Mouse (Mus musculus) liver, embryonic 11.5 days (tissue): Measurements from ENCODE around the gene Hspa4l. TPM values are rescaled to one million over a fixed set of nuclear protein-coding genes. Genes with fewer than 3 reads are reported as not detected.

ENCODE experiments used
- ATAC-seq: fragments of 200-750 bp; cut with Nextera tagmentation; replicated peaks from 2 replicates; pipeline ENCODE4 v1.8.0; 2017; ENCODE audit warnings: moderate number of reproducible peaks, mild to moderate bottlenecking, moderate TSS enrichment, moderate library complexity; ENCODE audit not compliant: low FRiP score
- DNase-seq: peaks from one replicate; pipeline ENCODE4 v3.0.0-alpha.2; 2017; ENCODE audit warnings: low spot score
- H3K27ac ChIP-seq: fragments of 300-500 bp; sonication (generic); 2 replicates; pipeline ENCODE4 v1.5.1; 2014; ENCODE audit warnings: mild to moderate bottlenecking, low read depth, low read length, control low read depth
- H3K27me3 ChIP-seq: fragments of 300-500 bp; sonication (generic); replicated peaks from 2 replicates; pipeline ENCODE4 v1.6.1; 2014; ENCODE audit warnings: low read length, mixed read lengths; ENCODE audit not compliant: control insufficient read depth, insufficient read depth
- H3K36me3 ChIP-seq: fragments of 300-500 bp; sonication (generic); 2 replicates; pipeline ENCODE4 v1.6.1; 2014; ENCODE audit warnings: mild to moderate bottlenecking, low read length, moderate library complexity, mixed read lengths; ENCODE audit not compliant: control insufficient read depth, insufficient read depth
- H3K4me1 ChIP-seq: fragments of 300-500 bp; sonication (generic); replicated peaks from 2 replicates; pipeline ENCODE4 v1.6.1; 2014; ENCODE audit warnings: low read length, mixed read lengths; ENCODE audit not compliant: control insufficient read depth, insufficient read depth
- H3K4me2 ChIP-seq: fragments of 300-500 bp; sonication (generic); 2 replicates; pipeline ENCODE4 v1.6.1; 2014; ENCODE audit warnings: mild to moderate bottlenecking, control low read depth, moderate library complexity
- H3K4me3 ChIP-seq: fragments of 300-500 bp; sonication (generic); 2 replicates; pipeline ENCODE4 v1.5.1; 2014; ENCODE audit warnings: low read depth, low read length, control low read depth
- H3K9ac ChIP-seq: fragments of 300-500 bp; sonication (generic); 2 replicates; pipeline ENCODE4 v1.6.1; 2014; ENCODE audit warnings: low read depth, low read length, control low read depth
- H3K9me3 ChIP-seq: fragments of 300-500 bp; sonication (generic); 2 replicates; pipeline ENCODE4 v1.6.1; 2016; ENCODE audit warnings: low read length, inconsistent platforms, mixed read lengths; ENCODE audit not compliant: control insufficient read depth
- WGBS: fragments of 180-500 bp; shearing (Covaris S2); extraction: QIAGEN DNeasy Blood & Tissue Kit; methylation state at CpG from one replicate; pipeline ENCODE4 v1.1.7; 2014; 5-methylcytosine and 5-hydroxymethylcytosine counted together
- polyA plus RNA-seq: library from polyadenylated mRNA; unstranded; fragments of >200 nt; fragmentation: Nextera tagmentation; extraction: Ambion mirVana; gene quantifications from 2 replicates; pipeline ENCODE4 v1.2.1, GENCODE M21; 2014

Gene Hspa4l
- polyA plus RNA-seq, 1 experiment from 2014 or later: 22.4 TPM

GRCm38 (mm10) chr3:40744836-40745660, 753 bp downstream of the Hspa4l start:
- under 1% methylated on average over 61 of the region's 93 CpGs for WGBS
- H3K27me3 ChIP-seq: no peaks in the 10 kb centered on the region
- H3K9ac ChIP-seq: peak overlapping the region; percentile 82
- H3K4me1 ChIP-seq: peaks cover 7% of the 10 kb centered on the region; the same call in 1 of the 2 replicates
- peak; percentile 89 for DNase-seq
- H3K4me3 ChIP-seq: peak overlapping the region; percentile 86
- no peaks in the 10 kb centered on the region for H3K36me3 ChIP-seq
- ATAC-seq: peak; percentile 94
- H3K4me2 ChIP-seq: peak overlapping the region; percentile 98
- H3K9me3 ChIP-seq: no peaks in the 10 kb centered on the region
- peak overlapping the region; percentile 87 for H3K27ac ChIP-seq

GRCm38 (mm10) chr3:40745661-40746547, 1.6 kb downstream of the Hspa4l start:
- Histone ChIP-seq H3K4me3 (peak overlapping the region; percentile 86), H3K9ac (peak overlapping the region; percentile 82), H3K4me1 (peaks cover 7% of the 10 kb centered on the region; the same call in 1 of the 2 replicates), H3K36me3 (no peaks in the 10 kb centered on the region), H3K27me3 (no peaks in the 10 kb centered on the region), H3K4me2 (peak overlapping the region; percentile 98), H3K27ac (peak overlapping the region; percentile 87), H3K9me3 (no peaks in the 10 kb centered on the region)
- DNase-seq: no peak
- peak; percentile 44 for ATAC-seq
- 5% methylated on average over 35 of the region's 37 CpGs for WGBS

GRCm38 (mm10) chr3:40760746-40761145, 16.5 kb downstream of the Hspa4l start:
- ATAC-seq (no peak), DNase-seq (no peak)
- no peak overlapping the region for H3K9ac ChIP-seq
- H3K4me2 ChIP-seq: no peak overlapping the region
- H3K27ac ChIP-seq: no peak overlapping the region
- H3K4me3 ChIP-seq: no peak overlapping the region
- H3K36me3 ChIP-seq: peaks cover 3% of the 10 kb centered on the region; the same call in 1 of the 2 replicates
- H3K27me3 ChIP-seq: no peaks in the 10 kb centered on the region
- no peaks in the 10 kb centered on the region for H3K4me1 ChIP-seq
- no peaks in the 10 kb centered on the region for H3K9me3 ChIP-seq
- 88% methylated on average over 3 of the region's 3 CpGs for WGBS

- Histone ChIP-seq H3K36me3 (peaks cover 3% of the 10 kb centered on the region; the same call in 1 of the 2 replicates), H3K27ac (no peak overlapping the region), H3K4me2 (no peak overlapping the region), H3K9me3 (no peaks in the 10 kb centered on the region), H3K4me1 (no peaks in the 10 kb centered on the region), H3K27me3 (no peaks in the 10 kb centered on the region), H3K4me3 (no peak overlapping the region), H3K9ac (no peak overlapping the region)
- DNase-seq (no peak), ATAC-seq (no peak)
- 83% methylated on average over 2 of the region's 2 CpGs for WGBS
These were observed 17.0 kb downstream of the Hspa4l start for GRCm38 (mm10) chr3:40761312-40761711.

- Histone ChIP-seq H3K27me3 (no peaks in the 10 kb centered on the region), H3K27ac (no peak overlapping the region), H3K4me1 (no peaks in the 10 kb centered on the region), H3K9me3 (no peaks in the 10 kb centered on the region), H3K9ac (no peak overlapping the region), H3K36me3 (no peaks in the 10 kb centered on the region), H3K4me3 (no peak overlapping the region), H3K4me2 (no peak overlapping the region)
- no peak for DNase-seq
- no peak for ATAC-seq
- 87% methylated on average over 2 of the region's 2 CpGs for WGBS
These were observed 49.5 kb downstream of the Hspa4l start for GRCm38 (mm10) chr3:40793783-40794182.

- H3K9ac ChIP-seq: no peak overlapping the region
- WGBS: 79% methylated on average over 1 of the region's 1 CpGs
- no peaks in the 10 kb centered on the region for H3K27me3 ChIP-seq
- H3K27ac ChIP-seq: no peak overlapping the region
- ATAC-seq: no peak
- no peak for DNase-seq
- peaks cover 6% of the 10 kb centered on the region for H3K36me3 ChIP-seq
- H3K4me2 ChIP-seq: no peak overlapping the region
- H3K4me3 ChIP-seq: no peak overlapping the region
- peaks cover 11% of the 10 kb centered on the region for H3K4me1 ChIP-seq
- no peaks in the 10 kb centered on the region for H3K9me3 ChIP-seq
These were observed 53.8 kb downstream of the Hspa4l start for GRCm38 (mm10) chr3:40798054-40798453.

GRCm38 (mm10) chr3:40798500-40798899, 54.2 kb downstream of the Hspa4l start:
- DNase-seq: peak; percentile 56
- Histone ChIP-seq H3K36me3 (peaks cover 6% of the 10 kb centered on the region), H3K4me3 (no peak overlapping the region), H3K4me2 (peak overlapping the region; percentile 88; the same call in 1 of the 2 replicates), H3K27me3 (no peaks in the 10 kb centered on the region), H3K27ac (no peak overlapping the region), H3K9me3 (no peaks in the 10 kb centered on the region), H3K4me1 (peaks cover 11% of the 10 kb centered on the region), H3K9ac (no peak overlapping the region)
- 30% methylated on average over 7 of the region's 7 CpGs for WGBS
- ATAC-seq: 0 out of 2 replicates have a peak, but pooled peaks have one; percentile 45

GRCm38 (mm10) chr3:40799530-40800372, 55.5 kb downstream of the Hspa4l start, which contains the start of gene Plk4:
TSS of gene Plk4 (plus strand) at chr3:40800019.
- no peaks in the 10 kb centered on the region for H3K9me3 ChIP-seq
- peak within 1 kb of the TSS; percentile 86 for H3K27ac ChIP-seq
- DNase-seq: peak; percentile 92
- H3K4me1 ChIP-seq: peaks cover 11% of the 10 kb centered on the region
- 2% methylated on average over 66 of the region's 66 CpGs for WGBS
- H3K4me2 ChIP-seq: peak within 1 kb of the TSS; percentile 88
- peaks cover 6% of the 10 kb centered on the region for H3K36me3 ChIP-seq
- H3K4me3 ChIP-seq: peak within 1 kb of the TSS; percentile 85
- peak within 1 kb of the TSS; percentile 98 for H3K9ac ChIP-seq
- no peaks in the 10 kb centered on the region for H3K27me3 ChIP-seq
- ATAC-seq: peak; percentile 93
